Mouse (Mus musculus) C2C12 (cell line): ENCODE data around the gene Igfbp4.

Experiments
- CEBPB ChIP-seq: IDR thresholded peaks from one replicate; pipeline ENCODE4 v1.6.1; 2011; ENCODE audit warnings: low read depth, mild to moderate bottlenecking, control low read depth, moderate library complexity
- CTCF ChIP-seq: IDR thresholded peaks from one replicate; pipeline ENCODE4 v1.5.1; 2011; ENCODE audit not compliant: control insufficient read depth, insufficient read depth, insufficient read length
- FOSL1 ChIP-seq: IDR thresholded peaks from one replicate; pipeline ENCODE4 v1.8.0; 2011; ENCODE audit warnings: mild to moderate bottlenecking, low read length; ENCODE audit not compliant: poor library complexity, insufficient read depth, severe bottlenecking
- MAX ChIP-seq: IDR thresholded peaks from one replicate; pipeline ENCODE4 v1.6.1; 2011; ENCODE audit warnings: mild to moderate bottlenecking, control low read depth
- MYOD1 ChIP-seq: IDR thresholded peaks from one replicate; pipeline ENCODE4 v1.6.1; 2011; ENCODE audit warnings: low read depth; ENCODE audit not compliant: control insufficient read depth, insufficient read length
- MYOG ChIP-seq: IDR thresholded peaks from one replicate; pipeline ENCODE4 v1.6.1; 2011; ENCODE audit not compliant: control insufficient read depth, insufficient read length; ENCODE audit errors: extremely low read depth
- USF1 ChIP-seq: IDR thresholded peaks from one replicate; pipeline ENCODE4 v1.6.1; 2011; ENCODE audit warnings: low read depth, mild to moderate bottlenecking, control low read depth, moderate library complexity

GRCm38 (mm10) chr11:99095759-99096158, 54.7 kb downstream of the Igfbp4 start:
- TF ChIP-seq CTCF (no peak), MYOG (no peak), CEBPB (no peak), FOSL1 (no peak), MYOD1 (no peak), USF1 (no peak), MAX (no peak)
